Mouse (Mus musculus): ENCODE measurements at regions not wholly inside any gene's neighbourhood (a gene's known extent, or its start where the extent isn't known, plus 50 kb on each side); places are given as distances from the start of the nearest gene placed in this dataset.

GRCm38 (mm10) chr6:50885031-50885430 is 230.8 kb upstream of the Npvf start:
- no peak overlapping the region for H3K4me3 ChIP-seq (ENCODE audit: control insufficient read depth, low read depth, low read length)
- TF ChIP-seq CTCF (IDR thresholded peaks at IDR 0.05; ENCODE audit: control insufficient read depth, insufficient read depth, insufficient replicate concordance, low read depth, low read length) (no peak), POLR2A (IDR thresholded peaks at IDR 0.05; ENCODE audit: control insufficient read depth, low read depth, low read length) (no peak)
- H3K4me1 ChIP-seq (ENCODE audit: control insufficient read depth, insufficient read depth, low read length), result no peaks in the 10 kb centered on the region
- H3K36me3 ChIP-seq (ENCODE audit: control insufficient read depth, insufficient read depth, low read length), result no peaks in the 10 kb centered on the region
- no peak overlapping the region for H3K27ac ChIP-seq (ENCODE audit: control insufficient read depth, insufficient read depth, low read depth, low read length)
- no peaks in the 10 kb centered on the region for H3K27me3 ChIP-seq (ENCODE audit: control insufficient read depth, insufficient read depth, low read length)

- TF ChIP-seq CTCF (IDR thresholded peaks at IDR 0.05; ENCODE audit: control insufficient read depth, insufficient read depth, insufficient replicate concordance, low read depth, low read length) (no peak), POLR2A (IDR thresholded peaks at IDR 0.05; ENCODE audit: control insufficient read depth, low read depth, low read length) (no peak)
- H3K27me3 ChIP-seq (ENCODE audit: control insufficient read depth, insufficient read depth, low read length), result no peaks in the 10 kb centered on the region
- peaks cover 2% of the 10 kb centered on the region; the same call in 1 of the 2 replicates for H3K4me1 ChIP-seq (ENCODE audit: control insufficient read depth, insufficient read depth, low read length)
- no peak overlapping the region for H3K4me3 ChIP-seq (ENCODE audit: control insufficient read depth, low read depth, low read length)
- H3K36me3 ChIP-seq (ENCODE audit: control insufficient read depth, insufficient read depth, low read length), result no peaks in the 10 kb centered on the region
- no peak overlapping the region for H3K27ac ChIP-seq (ENCODE audit: control insufficient read depth, insufficient read depth, low read depth, low read length)
Measured at GRCm38 (mm10) chr6:50885771-50886360, 231.6 kb upstream of the Npvf start.

- no peak for TF ChIP-seq POLR2A (IDR thresholded peaks at IDR 0.05; ENCODE audit: control insufficient read depth, low read depth, low read length)
- TF ChIP-seq CTCF (IDR thresholded peaks at IDR 0.05; ENCODE audit: control insufficient read depth, insufficient read depth, insufficient replicate concordance, low read depth, low read length), result no peak
- Histone ChIP-seq H3K27ac (ENCODE audit: control insufficient read depth, insufficient read depth, low read depth, low read length) (no peak overlapping the region), H3K27me3 (ENCODE audit: control insufficient read depth, insufficient read depth, low read length) (no peaks in the 10 kb centered on the region), H3K4me1 (ENCODE audit: control insufficient read depth, insufficient read depth, low read length) (peaks cover 4% of the 10 kb centered on the region; the same call in 1 of the 2 replicates), H3K36me3 (ENCODE audit: control insufficient read depth, insufficient read depth, low read length) (no peaks in the 10 kb centered on the region), H3K4me3 (ENCODE audit: control insufficient read depth, low read depth, low read length) (no peak overlapping the region)
Measured at GRCm38 (mm10) chr6:50890370-50891204, 236.3 kb upstream of the Npvf start.

- TF ChIP-seq POLR2A (IDR thresholded peaks at IDR 0.05; ENCODE audit: control insufficient read depth, low read depth, low read length), result no peak
- no peak for TF ChIP-seq CTCF (IDR thresholded peaks at IDR 0.05; ENCODE audit: control insufficient read depth, insufficient read depth, insufficient replicate concordance, low read depth, low read length)
- no peaks in the 10 kb centered on the region for H3K36me3 ChIP-seq (ENCODE audit: control insufficient read depth, insufficient read depth, low read length)
- no peak overlapping the region for H3K4me3 ChIP-seq (ENCODE audit: control insufficient read depth, low read depth, low read length)
- no peaks in the 10 kb centered on the region for H3K27me3 ChIP-seq (ENCODE audit: control insufficient read depth, insufficient read depth, low read length)
- no peak overlapping the region for H3K27ac ChIP-seq (ENCODE audit: control insufficient read depth, insufficient read depth, low read depth, low read length)
- H3K4me1 ChIP-seq (ENCODE audit: control insufficient read depth, insufficient read depth, low read length), result peaks cover 4% of the 10 kb centered on the region; the same call in 1 of the 2 replicates
Measured at GRCm38 (mm10) chr6:50891205-50891526, 236.9 kb upstream of the Npvf start.

GRCm38 (mm10) chr6:50898792-50899191 is 244.6 kb upstream of the Npvf start:
- H3K4me1 ChIP-seq (ENCODE audit: control insufficient read depth, insufficient read depth, low read length), result no peaks in the 10 kb centered on the region
- no peak overlapping the region for H3K4me3 ChIP-seq (ENCODE audit: control insufficient read depth, low read depth, low read length)
- H3K27me3 ChIP-seq (ENCODE audit: control insufficient read depth, insufficient read depth, low read length), result no peaks in the 10 kb centered on the region
- no peak for TF ChIP-seq POLR2A (IDR thresholded peaks at IDR 0.05; ENCODE audit: control insufficient read depth, low read depth, low read length)
- TF ChIP-seq CTCF (IDR thresholded peaks at IDR 0.05; ENCODE audit: control insufficient read depth, insufficient read depth, insufficient replicate concordance, low read depth, low read length), result no peak
- no peaks in the 10 kb centered on the region for H3K36me3 ChIP-seq (ENCODE audit: control insufficient read depth, insufficient read depth, low read length)
- no peak overlapping the region for H3K27ac ChIP-seq (ENCODE audit: control insufficient read depth, insufficient read depth, low read depth, low read length)

GRCm38 (mm10) chr6:50915166-50916030 is 261.2 kb upstream of the Npvf start:
- no peak for TF ChIP-seq CTCF (IDR thresholded peaks at IDR 0.05; ENCODE audit: control insufficient read depth, insufficient read depth, insufficient replicate concordance, low read depth, low read length)
- no peak for TF ChIP-seq POLR2A (IDR thresholded peaks at IDR 0.05; ENCODE audit: control insufficient read depth, low read depth, low read length)
- Histone ChIP-seq H3K4me1 (ENCODE audit: control insufficient read depth, insufficient read depth, low read length) (no peaks in the 10 kb centered on the region), H3K36me3 (ENCODE audit: control insufficient read depth, insufficient read depth, low read length) (no peaks in the 10 kb centered on the region), H3K27ac (ENCODE audit: control insufficient read depth, insufficient read depth, low read depth, low read length) (no peak overlapping the region), H3K4me3 (ENCODE audit: control insufficient read depth, low read depth, low read length) (no peak overlapping the region), H3K27me3 (ENCODE audit: control insufficient read depth, insufficient read depth, low read length) (no peaks in the 10 kb centered on the region)

- Histone ChIP-seq H3K4me1 (ENCODE audit: control insufficient read depth, insufficient read depth, low read length) (no peaks in the 10 kb centered on the region), H3K36me3 (ENCODE audit: control insufficient read depth, insufficient read depth, low read length) (no peaks in the 10 kb centered on the region), H3K4me3 (ENCODE audit: control insufficient read depth, low read depth, low read length) (no peak overlapping the region), H3K27me3 (ENCODE audit: control insufficient read depth, insufficient read depth, low read length) (no peaks in the 10 kb centered on the region), H3K27ac (ENCODE audit: control insufficient read depth, insufficient read depth, low read depth, low read length) (no peak overlapping the region)
- no peak for TF ChIP-seq CTCF (IDR thresholded peaks at IDR 0.05; ENCODE audit: control insufficient read depth, insufficient read depth, insufficient replicate concordance, low read depth, low read length)
- no peak for TF ChIP-seq POLR2A (IDR thresholded peaks at IDR 0.05; ENCODE audit: control insufficient read depth, low read depth, low read length)
Measured at GRCm38 (mm10) chr6:50918248-50918647, 264.0 kb upstream of the Npvf start.
